21 mouse cellular contexts compared by ENCODE assay signal in the genomic region with DNA sequence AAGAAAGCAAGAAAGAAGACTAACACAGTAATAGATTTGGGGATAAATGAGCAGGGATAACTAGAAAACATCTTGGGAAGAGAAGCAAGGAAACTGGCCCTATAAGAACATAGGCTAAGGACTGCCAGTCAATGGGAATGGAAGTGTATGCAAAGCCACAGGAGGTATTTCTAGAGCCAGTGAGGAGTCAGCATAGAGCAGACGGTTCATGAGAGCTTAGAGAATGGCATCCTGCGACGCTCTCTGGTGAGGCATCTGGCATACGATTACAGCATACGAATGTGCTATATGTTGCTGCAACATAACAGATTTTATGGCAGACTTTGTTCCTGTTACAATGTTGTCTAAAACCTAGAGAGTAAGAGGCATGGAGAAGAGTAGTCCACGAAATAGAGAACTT.
DNase-seq lines count a peak whose midpoint lies in the region; ATAC-seq lines count a peak whose summit lies in the region.
"Had no signal": no experiment of that assay in that cellular context is flagged by ENCODE, and none has a peak within 500 bp of the region (broad histone marks: within the 10 kb centered on the region; RNA-seq: fewer than 3 reads in every experiment).

No protein-coding gene starts in this region.

- no peaks in the 10 kb centered on the region for H3K36me3 ChIP-seq in forebrain, embryonic 14.5 days (ENCODE audit: control insufficient read depth, insufficient read depth, low read length)
- H3K36me3 ChIP-seq in forebrain, embryonic 12.5 days (replicated peaks): no peaks in the 10 kb centered on the region
- H3K36me3 ChIP-seq: embryonic facial prominence, embryonic 13.5 days; hindbrain, embryonic 12.5 days had no signal

- no peaks in the 10 kb centered on the region for H3K4me1 ChIP-seq in forebrain, embryonic 14.5 days (ENCODE audit: control insufficient read depth, insufficient read depth, low read length)
- H3K4me1 ChIP-seq in forebrain, embryonic 12.5 days: no peaks in the 10 kb centered on the region
- H3K4me1 ChIP-seq: embryonic facial prominence, embryonic 13.5 days; hindbrain, embryonic 12.5 days had no signal

- no peaks in the 10 kb centered on the region for H3K9me3 ChIP-seq in forebrain, embryonic 14.5 days (replicated peaks; ENCODE audit: control insufficient read depth, low read length)
- no peaks in the 10 kb centered on the region for H3K9me3 ChIP-seq in forebrain, embryonic 12.5 days
- H3K9me3 ChIP-seq: embryonic facial prominence, embryonic 13.5 days; hindbrain, embryonic 12.5 days had no signal

- H3K27me3 ChIP-seq in forebrain, embryonic 14.5 days (replicated peaks; ENCODE audit: control insufficient read depth, insufficient read depth, low read length): no peaks in the 10 kb centered on the region
- no peaks in the 10 kb centered on the region for H3K27me3 ChIP-seq in forebrain, embryonic 12.5 days
- H3K27me3 ChIP-seq: CH12.LX; embryonic facial prominence, embryonic 13.5 days; hindbrain, embryonic 12.5 days had no signal

- H3K4me2 ChIP-seq in forebrain, embryonic 14.5 days (ENCODE audit: low read length): no peak overlapping the region
- no peak overlapping the region for H3K4me2 ChIP-seq in forebrain, embryonic 12.5 days
- H3K4me2 ChIP-seq: embryonic facial prominence, embryonic 13.5 days; hindbrain, embryonic 12.5 days had no signal

- H3K27ac ChIP-seq in forebrain, embryonic 14.5 days (ENCODE audit: low read depth, low read length): no peak overlapping the region
- no peak overlapping the region for H3K27ac ChIP-seq in forebrain, embryonic 12.5 days
- H3K27ac ChIP-seq: embryonic facial prominence, embryonic 13.5 days; gastrocnemius, adult 2 months; hindbrain, embryonic 12.5 days; kidney, postnatal 0 days had no signal

- peak; percentile 55; the same call in 1 of the 2 replicates for ATAC-seq in forebrain, embryonic 14.5 days
- no peak for ATAC-seq in forebrain, embryonic 12.5 days (ENCODE audit: low FRiP score)
- ATAC-seq: hindbrain, embryonic 16.5 days; inflammation-experienced regulatory T-cells, adult 6 months; intestine, postnatal 0 days had no signal

- DNase-seq in cerebellum, adult 9-10 months: peak; percentile 43
- no peak for DNase-seq in cerebellum, adult 8-10 months
- peak; percentile 28 for DNase-seq in forebrain, embryonic 14.5 days (ENCODE audit: low spot score)
- peak; percentile 27 for DNase-seq in layer of hippocampus, adult 9-11 months
- no peak for DNase-seq in layer of hippocampus, postnatal 36 days
- no peak for DNase-seq in ovary, adult 18-20 months (ENCODE audit: low spot score)
- DNase-seq: adrenal gland, adult 2 months; adrenal gland, postnatal 25 days; gastrocnemius, adult 2 months; gastrocnemius, postnatal 25 days; heart, postnatal 10 days; heart, postnatal 4 days; kidney, adult 9 months had no signal

- H3K4me3 ChIP-seq in forebrain, embryonic 14.5 days (ENCODE audit: low read depth, low read length): no peak overlapping the region
- H3K4me3 ChIP-seq in forebrain, embryonic 12.5 days (replicated peaks): no peak overlapping the region
- H3K4me3 ChIP-seq: embryonic facial prominence, embryonic 13.5 days; gastrocnemius, adult 2 months; hindbrain, embryonic 12.5 days had no signal

- WGBS in forebrain, embryonic 14.5 days: 65% methylated on average over 6 of the region's 6 CpGs
- 77% methylated on average over 6 of the region's 6 CpGs for WGBS in forebrain, embryonic 12.5 days

- no peak overlapping the region for H3K9ac ChIP-seq in forebrain, embryonic 14.5 days (ENCODE audit: low read length)
- no peak overlapping the region for H3K9ac ChIP-seq in forebrain, embryonic 12.5 days
- H3K9ac ChIP-seq: embryonic facial prominence, embryonic 13.5 days; hindbrain, embryonic 12.5 days had no signal

Comparison
In these comparisons a context has a peak if more than half of its experiments do, and no peak if none do; other contexts are left out.
1. DNase-seq: peak in cerebellum, adult 9-10 months (single experiment), forebrain, embryonic 14.5 days (single experiment) and layer of hippocampus, adult 9-11 months (single experiment); none in cerebellum, adult 8-10 months (single experiment), layer of hippocampus, postnatal 36 days (0 of 2) and ovary, adult 18-20 months (single experiment).